Mouse (Mus musculus): ENCODE results near the gene 4930579F01Rik.

DNA sequence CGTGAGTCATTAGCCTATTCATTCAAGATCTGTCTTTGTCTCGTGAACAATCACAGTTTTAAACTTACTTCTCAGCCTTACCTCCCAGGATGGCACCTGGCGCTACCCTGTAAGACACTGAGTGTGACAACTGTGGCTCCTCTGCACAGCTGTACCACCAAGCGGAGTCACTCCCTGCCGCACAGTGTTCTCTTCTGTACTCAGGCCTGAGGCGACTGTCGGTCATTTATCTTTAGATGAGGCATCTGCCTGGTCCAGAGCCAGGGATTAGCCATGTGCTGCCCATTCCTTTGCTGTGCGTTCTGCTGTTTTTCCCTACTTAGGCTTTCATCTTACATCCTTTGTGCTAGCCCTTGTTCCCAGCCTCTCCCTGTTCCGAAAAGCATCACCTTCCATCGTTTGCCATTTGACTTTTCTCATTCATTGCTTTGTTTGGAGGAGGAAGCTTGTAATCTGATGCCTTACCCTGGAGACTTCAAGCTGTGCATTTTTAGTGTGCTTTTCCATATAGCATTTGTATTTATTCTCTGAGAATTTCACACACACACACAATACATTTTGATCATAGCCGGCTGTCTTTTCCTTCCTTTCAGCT, 21.9 kb upstream of the 4930579F01Rik start:
- TF ChIP-seq CTCF (IDR thresholded peaks at IDR 0.05; ENCODE audit: low read depth) (no peak), EP300 (optimal IDR thresholded peaks at IDR 0.05) (no peak)
